Mouse (Mus musculus): ENCODE data around the gene Ghrl.

Gene Ghrl

GRCm38 (mm10) chr6:113668287-113669154, 51.2 kb downstream of the Ghrl start:
- in situ Hi-C loops (cut with MboI, MseI), result no loop called here

GRCm38 (mm10) chr6:113667611-113668122, 52.0 kb downstream of the Ghrl start:
- in situ Hi-C loops (cut with MboI, MseI), result no loop called here
